Mouse (Mus musculus) heart, postnatal 0 days (tissue): ENCODE measurements at regions not wholly inside any gene's neighbourhood (a gene's known extent, or its start where the extent isn't known, plus 50 kb on each side); places are given as distances from the start of the nearest gene placed in this dataset.

ENCODE experiments used
- ATAC-seq: fragments of 200-750 bp; cut with Nextera tagmentation; 2 replicates; pipeline ENCODE4 v1.8.0; 2017; ENCODE audit warnings: low read depth, moderate number of reproducible peaks, moderate library complexity; ENCODE audit not compliant: insufficient read depth
- DNase-seq: peaks from one replicate; pipeline ENCODE4 v3.0.0-alpha.2; 2016; ENCODE audit warnings: low spot score
- H3K27ac ChIP-seq: fragments of 300-500 bp; sonication (generic); 2 replicates; pipeline ENCODE4 v1.5.1; 2014; ENCODE audit warnings: low read depth, mild to moderate bottlenecking
- H3K27me3 ChIP-seq: fragments of 300-500 bp; sonication (generic); 2 replicates; pipeline ENCODE4 v1.6.1; 2014; ENCODE audit warnings: low read length, mixed read lengths; ENCODE audit not compliant: control insufficient read depth, insufficient read depth
- H3K36me3 ChIP-seq: fragments of 300-500 bp; sonication (generic); replicated peaks from 2 replicates; pipeline ENCODE4 v1.6.1; 2014; ENCODE audit warnings: low read length, mixed read lengths; ENCODE audit not compliant: control insufficient read depth, insufficient read depth
- H3K4me1 ChIP-seq: fragments of 300-500 bp; sonication (generic); 2 replicates; pipeline ENCODE4 v1.6.1; 2014; ENCODE audit warnings: antibody characterized with exemption; ENCODE audit not compliant: control insufficient read depth, insufficient read depth
- H3K4me2 ChIP-seq: fragments of 300-500 bp; sonication (generic); 2 replicates; pipeline ENCODE4 v1.6.1; 2014; ENCODE audit warnings: low read depth, mild to moderate bottlenecking, low read length, moderate library complexity
- H3K4me3 ChIP-seq: fragments of 300-500 bp; sonication (generic); 2 replicates; pipeline ENCODE4 v1.5.1; 2014; ENCODE audit warnings: low read depth, low read length
- H3K9ac ChIP-seq: fragments of 300-500 bp; sonication (generic); replicated peaks from 2 replicates; pipeline ENCODE4 v1.6.1; 2014; ENCODE audit warnings: low read depth, low read length, mixed read lengths
- H3K9me3 ChIP-seq: fragments of 300-500 bp; sonication (generic); replicated peaks from 2 replicates; pipeline ENCODE4 v1.6.1; 2016; ENCODE audit warnings: low read length; ENCODE audit not compliant: control insufficient read depth
- CTCF ChIP-seq: IDR thresholded peaks from 2 replicates; pipeline ENCODE4 v1.5.1; 2016; ENCODE audit warnings: antibody characterized with exemption, control low read depth, low read depth
- EP300 ChIP-seq: IDR thresholded peaks from 2 replicates; pipeline ENCODE4 v1.6.1; 2016; ENCODE audit warnings: antibody characterized with exemption, low read depth
- WGBS: fragments of 180-500 bp; shearing (Covaris S2); extraction: QIAGEN DNeasy Blood & Tissue Kit; methylation state at CpG from one replicate; pipeline ENCODE4 v1.1.7; 2014; 5-methylcytosine and 5-hydroxymethylcytosine counted together

DNA sequence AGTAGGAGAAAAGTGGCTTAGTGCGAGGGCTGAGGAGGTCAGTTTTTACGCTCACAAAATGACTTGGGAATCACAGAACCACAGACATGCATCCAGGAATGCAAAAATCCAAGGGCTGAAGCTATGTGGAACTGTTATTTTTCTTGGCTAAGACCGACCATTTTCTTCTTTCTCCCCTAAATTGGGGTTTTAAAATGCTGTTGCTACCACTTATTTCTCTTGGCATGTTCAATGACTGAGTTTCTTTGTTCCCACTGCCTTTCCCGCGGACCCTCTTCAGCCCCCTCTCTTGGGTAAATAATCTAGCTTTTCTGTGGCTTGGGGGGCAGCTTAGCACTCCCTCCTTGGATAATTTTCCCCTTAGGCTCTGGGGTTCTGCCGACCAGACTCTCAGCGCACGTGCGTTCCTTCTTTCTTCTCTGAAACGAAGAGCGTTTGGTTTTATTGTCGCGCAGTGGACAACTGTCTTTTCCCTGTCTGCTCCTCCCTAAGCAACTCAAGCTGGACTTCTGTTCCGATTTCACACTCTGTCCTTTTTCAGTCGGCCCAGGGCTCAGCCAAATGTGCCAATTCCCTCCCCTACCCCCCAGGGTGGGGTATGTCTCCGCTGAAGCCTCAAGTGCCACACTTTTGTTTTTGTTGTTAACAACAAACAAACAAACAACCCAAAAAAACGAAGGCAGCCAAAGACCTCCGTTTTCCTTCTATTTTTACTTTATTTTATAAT, 180.2 kb downstream of the Pax3 start:
- Histone ChIP-seq H3K9me3 (no peaks in the 10 kb centered on the region), H3K27ac (no peak overlapping the region), H3K9ac (no peak overlapping the region), H3K4me2 (no peak overlapping the region), H3K36me3 (no peaks in the 10 kb centered on the region), H3K4me1 (peaks cover 5% of the 10 kb centered on the region; the same call in 1 of the 2 replicates), H3K27me3 (no peaks in the 10 kb centered on the region), H3K4me3 (no peak overlapping the region)
- TF ChIP-seq EP300 = no peak
- TF ChIP-seq CTCF = no peak
- ATAC-seq (no peak), DNase-seq (no peak)
- WGBS = 56% methylated on average over 18 of the region's 18 CpGs

GRCm38 (mm10) chr1:78015999-78016398, 180.9 kb downstream of the Pax3 start:
- H3K4me3 ChIP-seq = no peak overlapping the region
- no peak overlapping the region for H3K9ac ChIP-seq
- no peak for DNase-seq
- 49% methylated on average over 3 of the region's 3 CpGs for WGBS
- no peaks in the 10 kb centered on the region for H3K9me3 ChIP-seq
- H3K4me2 ChIP-seq = no peak overlapping the region
- ATAC-seq = no peak
- no peak for TF ChIP-seq CTCF
- no peak for TF ChIP-seq EP300
- peaks cover 5% of the 10 kb centered on the region; the same call in 1 of the 2 replicates for H3K4me1 ChIP-seq
- no peaks in the 10 kb centered on the region for H3K36me3 ChIP-seq
- H3K27me3 ChIP-seq = no peaks in the 10 kb centered on the region
- H3K27ac ChIP-seq = no peak overlapping the region

DNA sequence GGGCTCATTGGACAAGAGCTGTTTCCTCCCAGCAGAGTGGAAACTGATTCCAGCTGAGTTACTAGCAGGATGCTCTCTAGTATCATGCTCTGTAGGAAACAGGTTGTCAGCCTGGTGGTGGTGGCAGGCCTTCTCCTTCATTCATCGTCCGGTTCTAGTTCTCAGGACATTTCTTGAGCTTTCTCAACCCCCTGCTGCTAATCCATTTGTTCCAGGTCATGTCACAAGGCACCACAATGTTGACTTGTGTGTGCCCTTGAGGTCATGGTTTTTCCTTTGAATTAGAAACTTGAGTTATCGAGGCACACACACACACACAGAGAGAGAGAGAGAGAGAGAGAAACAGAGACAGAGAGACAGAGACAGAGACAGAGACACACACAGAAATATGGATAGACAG, 183.5 kb downstream of the Pax3 start:
- no peak for TF ChIP-seq EP300
- TF ChIP-seq CTCF = no peak
- H3K9ac ChIP-seq = no peak overlapping the region
- no peak for ATAC-seq
- no peaks in the 10 kb centered on the region for H3K36me3 ChIP-seq
- no peak overlapping the region for H3K4me2 ChIP-seq
- peaks cover 5% of the 10 kb centered on the region; the same call in 1 of the 2 replicates for H3K4me1 ChIP-seq
- no peak overlapping the region for H3K27ac ChIP-seq
- 64% methylated on average over 3 of the region's 3 CpGs for WGBS
- no peak overlapping the region for H3K4me3 ChIP-seq
- no peaks in the 10 kb centered on the region for H3K27me3 ChIP-seq
- no peaks in the 10 kb centered on the region for H3K9me3 ChIP-seq
- no peak for DNase-seq

DNA sequence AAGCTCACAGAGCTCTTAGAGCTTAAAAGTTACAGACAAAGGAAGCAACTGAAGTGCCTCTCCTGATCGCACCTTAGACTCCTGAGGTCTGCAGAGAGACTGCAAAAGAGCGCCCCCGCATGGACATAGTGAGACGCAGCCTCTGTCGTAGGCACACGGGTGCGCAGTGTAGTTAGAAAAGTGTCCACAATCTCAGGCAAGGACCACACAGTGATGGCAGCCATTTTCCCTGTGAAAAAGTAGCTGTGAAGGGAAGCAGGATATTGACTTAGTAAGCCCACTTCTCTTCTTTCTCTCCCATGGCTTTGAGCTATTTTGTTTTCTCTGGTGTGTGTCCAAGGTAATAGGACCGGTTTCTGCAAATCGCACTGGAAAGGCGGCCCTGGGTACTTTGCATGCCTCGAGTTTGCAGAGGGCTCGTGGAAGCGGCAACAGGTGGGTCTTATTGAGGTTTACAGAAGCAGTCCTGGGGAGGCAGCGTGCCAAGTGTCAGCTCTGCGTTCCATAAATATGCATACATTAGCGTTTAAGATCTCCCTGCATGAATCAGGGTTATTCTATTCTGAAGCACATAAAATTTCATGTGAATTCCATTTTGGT, 188.0 kb downstream of the Pax3 start:
- H3K27me3 ChIP-seq = no peaks in the 10 kb centered on the region
- no peak overlapping the region for H3K4me2 ChIP-seq
- 36% methylated on average over 16 of the region's 16 CpGs for WGBS
- no peak overlapping the region for H3K4me3 ChIP-seq
- ATAC-seq (no peak), DNase-seq (no peak)
- H3K9ac ChIP-seq = no peak overlapping the region
- no peaks in the 10 kb centered on the region for H3K9me3 ChIP-seq
- H3K27ac ChIP-seq = no peak overlapping the region
- TF ChIP-seq CTCF (peak; percentile 43), EP300 (no peak)
- H3K4me1 ChIP-seq = no peaks in the 10 kb centered on the region
- H3K36me3 ChIP-seq = no peaks in the 10 kb centered on the region

DNA sequence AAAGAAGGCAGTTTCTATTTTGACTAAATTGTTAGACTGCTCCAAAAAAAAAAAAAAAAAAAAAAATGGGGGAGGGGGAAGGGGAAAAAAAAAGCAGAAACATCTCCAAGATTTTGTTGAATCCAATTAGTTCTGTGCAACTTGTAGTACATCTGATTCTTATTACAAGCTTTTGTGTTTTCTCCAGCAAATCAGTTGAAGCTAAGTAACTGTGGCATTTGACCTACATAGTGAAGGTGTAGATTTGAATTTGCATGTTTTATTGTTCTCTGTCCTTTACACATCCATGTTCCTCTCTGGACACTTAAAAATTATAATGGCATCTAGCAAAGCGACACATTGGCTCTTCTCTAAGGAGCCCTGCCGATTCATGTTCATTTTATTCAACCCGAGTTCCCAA, 192.6 kb downstream of the Pax3 start:
- H3K36me3 ChIP-seq = no peaks in the 10 kb centered on the region
- H3K9me3 ChIP-seq = no peaks in the 10 kb centered on the region
- DNase-seq = no peak
- H3K4me2 ChIP-seq = no peak overlapping the region
- 92% methylated on average over 3 of the region's 3 CpGs for WGBS
- H3K4me3 ChIP-seq = no peak overlapping the region
- H3K27ac ChIP-seq = no peak overlapping the region
- H3K9ac ChIP-seq = no peak overlapping the region
- H3K4me1 ChIP-seq = no peaks in the 10 kb centered on the region
- TF ChIP-seq EP300 = no peak
- TF ChIP-seq CTCF = no peak
- ATAC-seq = no peak
- no peaks in the 10 kb centered on the region for H3K27me3 ChIP-seq

GRCm38 (mm10) chr1:77998727-77999126, 198.2 kb downstream of the Pax3 start:
- Histone ChIP-seq H3K27ac (no peak overlapping the region), H3K36me3 (no peaks in the 10 kb centered on the region), H3K9me3 (no peaks in the 10 kb centered on the region), H3K9ac (no peak overlapping the region), H3K27me3 (no peaks in the 10 kb centered on the region), H3K4me1 (no peaks in the 10 kb centered on the region), H3K4me2 (no peak overlapping the region), H3K4me3 (no peak overlapping the region)
- TF ChIP-seq CTCF (no peak), EP300 (no peak)
- no peak for ATAC-seq
- 83% methylated on average over 3 of the region's 3 CpGs for WGBS
- no peak for DNase-seq
